Mouse (Mus musculus) ovary, postnatal 14 days (tissue): ENCODE results near the gene Ppp3r1.
"Not testable (repeated sequence)": the region's sequence is repeated elsewhere in the genome, so short reads cannot be mapped to it uniquely, and the experiment has no call there.

Experiments
- DNase-seq: peaks from one replicate; pipeline ENCODE4 v3.0.0; 2022; ENCODE audit warnings: low spot score

The Ppp3r1 gene

DNA sequence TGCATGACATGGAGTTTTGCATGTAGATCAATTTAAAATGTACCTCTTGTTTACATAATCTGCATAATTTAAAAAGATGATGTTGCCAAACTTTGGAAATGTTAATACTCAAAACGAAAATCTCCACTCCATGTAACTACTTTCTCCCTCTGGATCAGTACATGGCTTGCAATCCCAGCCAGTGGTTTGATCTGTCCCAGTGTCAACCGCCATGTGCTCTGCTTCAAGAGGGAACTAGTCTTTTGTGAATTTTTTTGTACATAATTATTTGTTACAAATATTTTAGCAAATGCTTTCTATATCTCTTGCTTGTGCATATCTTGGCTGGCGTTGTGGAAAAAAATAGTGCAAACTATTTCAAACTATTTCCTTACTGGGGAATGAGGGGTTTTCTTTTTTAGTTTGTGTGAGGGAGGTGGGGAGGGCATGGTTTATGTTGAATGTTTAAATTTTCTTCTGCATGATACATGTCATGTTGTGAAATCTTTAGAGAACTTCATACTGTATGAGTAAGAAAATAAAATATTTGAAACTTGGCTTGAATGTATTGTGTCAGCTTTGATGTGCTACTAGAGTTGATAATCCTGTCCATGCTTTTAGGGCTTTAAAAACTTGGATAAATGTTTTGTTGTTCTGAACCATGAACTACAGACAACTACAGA lies 40.9 kb downstream of the Ppp3r1 start:
- no peak for DNase-seq

DNA sequence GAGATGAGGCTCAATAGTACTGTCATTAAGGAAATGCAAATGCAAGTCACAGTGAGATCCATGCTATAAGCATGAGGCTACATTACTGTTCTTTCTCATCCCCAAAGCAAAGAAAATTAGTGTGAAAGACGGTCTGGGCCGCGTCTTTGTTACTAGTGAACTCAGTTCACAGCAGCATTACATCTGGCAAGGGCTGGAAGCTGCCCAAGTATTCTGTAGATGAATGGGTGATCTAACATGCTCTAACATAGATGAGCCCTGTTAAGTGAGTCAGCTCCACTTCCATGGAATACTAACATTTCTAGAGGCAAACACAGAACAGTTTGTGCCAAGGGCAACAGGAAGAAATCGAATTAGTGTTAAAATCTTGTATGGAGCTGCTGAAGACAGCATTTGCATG lies 41.9 kb downstream of the Ppp3r1 start:
- DNase-seq: no peak

DNA sequence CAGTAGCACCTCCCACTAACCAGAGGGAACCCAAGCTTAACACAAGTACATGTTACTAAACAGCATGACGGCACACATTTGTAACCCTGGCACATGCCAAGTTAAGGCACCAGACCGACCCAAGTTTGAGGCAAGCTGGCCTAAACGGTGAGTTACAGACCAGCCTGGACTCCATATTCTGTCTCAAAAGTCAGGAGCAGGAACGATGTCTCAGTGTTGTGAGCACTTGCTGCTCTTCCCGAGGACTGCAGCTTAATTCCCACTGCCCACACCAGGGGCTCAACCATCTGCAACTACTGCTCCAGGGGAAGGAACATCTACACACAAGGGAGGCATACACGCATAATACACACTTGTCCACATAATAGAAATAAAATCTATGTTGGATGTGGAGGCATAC lies 43.4 kb downstream of the Ppp3r1 start:
- DNase-seq: no peak

- DNase-seq: peak; percentile 91
Measured at GRCm38 (mm10) chr11:17211258-17212140, 52.4 kb downstream of the Ppp3r1 start, which contains the start of gene Pno1. TSS of gene Pno1 (minus strand) at chr11:17211568.

DNA sequence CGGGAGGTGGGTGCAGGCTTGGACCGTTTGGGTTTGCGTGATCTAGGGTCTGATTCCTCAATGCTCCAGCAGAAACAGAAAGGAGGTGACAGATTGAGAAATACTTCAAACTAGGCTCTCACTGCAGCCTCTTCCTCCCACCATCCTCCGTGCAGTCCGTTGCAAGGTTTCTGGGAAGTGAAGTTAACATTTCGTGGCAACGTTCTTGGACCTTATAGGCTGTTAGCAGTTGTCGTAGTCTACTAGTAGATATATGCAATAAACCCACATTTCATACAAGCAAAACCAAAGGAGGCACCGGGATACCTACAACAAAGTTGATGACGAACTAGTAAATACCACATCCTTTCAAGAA lies 53.1 kb downstream of the Ppp3r1 start:
- DNase-seq: no peak

DNA sequence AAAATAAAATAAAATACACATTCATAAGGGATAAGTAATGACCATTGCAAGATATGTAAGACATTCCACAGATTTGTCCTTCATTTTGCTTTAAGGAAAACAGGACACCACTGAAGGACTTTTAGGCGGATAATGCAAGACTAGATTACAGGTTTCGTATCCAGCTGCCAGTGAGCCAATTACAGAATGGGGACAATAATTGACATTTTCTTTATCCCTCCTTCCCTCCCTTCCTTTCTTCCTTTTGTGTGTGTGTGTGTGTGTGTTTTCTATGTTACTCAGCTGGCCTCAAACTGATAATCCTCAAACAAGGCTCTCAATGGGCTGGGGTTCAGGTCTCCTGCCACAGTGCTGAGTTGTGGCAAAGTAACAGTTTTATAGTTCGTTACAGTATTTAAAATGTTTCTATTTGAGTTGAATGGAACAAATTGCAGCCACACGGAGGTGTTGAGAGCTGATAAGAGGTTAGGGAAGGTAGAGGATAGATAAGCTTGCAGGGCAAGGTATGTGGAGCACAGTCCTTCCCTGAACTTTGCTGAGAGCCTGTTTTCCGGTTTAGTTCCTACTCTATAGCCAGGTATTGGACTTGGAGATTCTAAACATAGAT lies 53.9 kb downstream of the Ppp3r1 start:
- no peak for DNase-seq

- no peak for DNase-seq
Measured at GRCm38 (mm10) chr11:17215475-17215874, 56.4 kb downstream of the Ppp3r1 start.

DNA sequence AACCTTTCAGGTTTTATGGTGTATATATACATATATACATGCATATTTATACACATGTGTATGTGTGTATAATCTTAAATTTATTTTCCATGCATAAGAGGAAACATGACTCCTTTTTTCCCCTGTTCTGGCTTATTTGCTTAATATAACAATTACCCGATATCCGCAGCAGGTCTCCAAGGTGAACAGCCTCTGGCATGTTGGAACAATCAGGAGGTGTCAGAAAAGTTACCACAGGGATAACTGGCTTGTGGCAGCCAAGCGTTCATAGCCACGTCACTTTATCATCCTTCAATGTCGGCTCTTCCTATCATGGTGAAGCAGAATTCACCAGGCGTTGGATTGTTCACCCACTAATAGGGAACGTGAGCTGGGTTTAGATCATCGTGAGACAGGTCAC lies 62.1 kb downstream of the Ppp3r1 start:
- DNase-seq: no peak

- DNase-seq: no peak
Measured at GRCm38 (mm10) chr11:17232792-17233191, 73.7 kb downstream of the Ppp3r1 start.

DNA sequence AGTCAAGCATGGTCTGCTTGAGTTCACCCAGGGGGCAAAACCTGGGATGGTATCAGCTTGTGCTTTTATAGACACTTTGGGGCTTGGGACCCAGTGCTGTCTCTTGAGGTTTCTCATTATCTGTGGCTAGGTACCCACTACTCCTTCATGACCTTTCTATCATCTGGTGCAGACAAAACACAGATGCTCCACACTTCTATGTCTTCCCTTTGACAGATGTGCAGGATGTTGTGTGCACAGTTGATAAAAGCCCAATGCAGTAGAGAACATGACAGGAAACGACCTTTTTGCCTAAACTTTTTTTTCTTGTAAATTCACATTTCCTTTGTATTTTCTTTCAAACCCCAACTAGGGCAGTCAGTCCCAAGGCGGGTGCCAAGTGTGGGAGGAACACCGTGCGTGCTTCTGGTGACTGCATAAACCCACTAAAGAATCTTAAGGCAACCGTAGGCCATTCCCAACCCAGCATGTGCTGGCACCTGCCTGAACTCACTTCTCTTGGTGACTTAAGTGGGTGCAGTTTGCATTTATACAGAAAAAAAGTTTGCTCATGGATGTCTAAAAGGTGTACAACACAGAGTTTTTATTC lies 77.5 kb downstream of the Ppp3r1 start:
- no peak for DNase-seq

DNA sequence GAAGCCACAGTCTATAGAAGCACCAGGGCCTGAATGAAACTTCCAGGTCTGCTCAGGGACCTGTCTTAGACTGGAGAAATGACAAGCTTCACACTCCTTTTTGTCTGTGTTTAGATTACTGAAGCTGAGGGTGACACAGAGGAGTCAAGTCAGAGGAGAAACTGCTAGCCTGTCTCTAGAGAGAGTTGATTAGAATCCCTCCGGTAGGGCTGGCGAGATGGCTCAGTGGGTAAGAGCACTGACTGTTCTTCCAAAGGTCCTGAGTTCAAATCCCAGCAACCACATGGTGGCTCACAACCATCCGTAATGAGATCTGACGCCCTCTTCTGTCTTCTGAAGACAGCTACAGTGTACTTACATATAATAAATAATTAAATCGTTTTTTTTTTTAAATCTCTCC lies 79.5 kb downstream of the Ppp3r1 start:
- DNase-seq: not testable (repeated sequence)

DNA sequence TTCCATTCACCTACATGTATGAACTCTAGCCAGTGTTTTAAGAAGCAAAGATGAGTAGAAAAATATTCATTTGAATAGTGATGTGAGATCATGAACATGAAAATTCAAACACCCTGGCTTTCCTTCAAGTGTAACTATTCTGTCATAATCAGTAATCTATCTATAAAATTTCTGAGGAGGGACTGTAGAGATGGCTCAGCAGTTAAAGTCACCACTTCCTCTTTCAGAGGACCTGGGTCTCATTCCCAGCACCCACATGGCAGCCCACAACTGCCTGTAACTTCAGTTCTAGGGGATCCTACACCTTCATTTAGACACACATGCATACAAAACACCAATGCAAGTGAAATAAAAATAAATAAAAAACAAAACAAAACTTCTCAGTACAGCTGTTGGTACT lies 89.7 kb downstream of the Ppp3r1 start:
- DNase-seq: no peak
